Mouse (Mus musculus) E14TG2a.4 (cell line): ENCODE measurements at regions not wholly inside any gene's neighbourhood (a gene's known extent, or its start where the extent isn't known, plus 50 kb on each side); places are given as distances from the start of the nearest gene placed in this dataset.

ENCODE experiments used
- CTCF ChIP-seq: conservative IDR thresholded peaks from 2 replicates; pipeline ENCODE4 v1.5.1; 2014; ENCODE audit warnings: low read length
- NANOG ChIP-seq: IDR thresholded peaks from 2 replicates; pipeline ENCODE4 v1.6.1; 2014; ENCODE audit warnings: borderline replicate concordance, low read length, mixed read lengths
- POU5F1 ChIP-seq: IDR thresholded peaks from 2 replicates; pipeline ENCODE4 v1.6.1; 2014; ENCODE audit warnings: low read length, borderline replicate concordance

DNA sequence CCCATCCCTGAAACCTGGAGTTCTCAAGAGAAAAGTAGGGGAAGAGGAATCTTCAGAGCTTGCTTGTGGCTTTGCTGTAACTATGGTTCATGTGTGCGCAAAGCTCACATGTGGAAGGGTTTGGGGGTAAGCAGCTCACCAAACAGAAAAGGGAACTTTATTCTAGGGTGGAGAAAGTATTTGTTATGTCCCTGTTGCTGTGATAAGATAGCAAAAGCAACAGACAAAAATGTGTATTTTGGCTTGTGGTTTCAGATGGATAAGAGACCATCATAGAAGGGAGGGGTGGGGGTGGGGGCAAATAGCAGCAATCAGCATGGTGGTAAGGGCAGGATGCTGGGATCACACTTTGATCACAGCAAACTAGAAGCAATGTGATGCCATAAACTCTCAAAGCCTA lies 601.3 kb upstream of the Fam160b2 start:
- no peak for TF ChIP-seq CTCF
- no peak for TF ChIP-seq NANOG
- no peak for TF ChIP-seq POU5F1
